Mouse (Mus musculus) lung, adult 2 months (tissue): ENCODE measurements at regions not wholly inside any gene's neighbourhood (a gene's known extent, or its start where the extent isn't known, plus 50 kb on each side); places are given as distances from the start of the nearest gene placed in this dataset.

Experiments
- CTCF ChIP-seq: fragments of 200-500 bp; IDR thresholded peaks from 2 replicates; pipeline ENCODE4 v1.5.1; 2011; ENCODE audit warnings: mild to moderate bottlenecking, low read length, control low read depth; ENCODE audit not compliant: insufficient read depth
- POLR2A ChIP-seq: fragments of 200-500 bp; IDR thresholded peaks from 2 replicates; pipeline ENCODE4 v1.6.1; 2011; ENCODE audit warnings: low read depth, mild to moderate bottlenecking, control low read depth, low read length, borderline replicate concordance; ENCODE audit errors: extremely low read depth

DNA sequence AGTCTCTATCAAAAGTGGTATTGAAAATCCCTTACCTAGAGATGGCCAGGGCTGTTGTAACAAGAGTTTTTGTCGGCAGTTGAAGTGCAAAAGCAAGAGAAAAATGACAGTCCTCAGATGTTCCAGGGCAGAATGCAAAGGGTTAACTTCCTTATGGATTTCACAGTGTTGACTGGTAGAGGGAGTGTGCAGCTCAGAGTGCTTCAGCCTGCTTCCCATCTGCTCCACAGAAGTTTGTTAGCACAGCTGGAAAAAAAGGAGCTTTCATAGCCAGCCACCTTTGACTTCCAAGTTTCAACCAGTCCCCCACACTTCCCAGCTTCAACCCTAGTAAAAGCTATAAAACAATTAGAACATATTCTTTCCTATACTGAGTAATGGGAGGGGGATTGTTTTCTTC lies 1098.9 kb downstream of the Slc22a22 start:
- TF ChIP-seq CTCF (no peak), POLR2A (no peak)
